In genomic region chr2:30285416-30286181, GRCm38 (mm10) we compare ENCODE assay signal across 8 mouse cellular contexts. TPM values are rescaled to one million over a fixed set of nuclear protein-coding genes. Genes with fewer than 3 reads are reported as not detected.
DNase-seq lines count a peak whose midpoint lies in the region; ATAC-seq and TF ChIP-seq lines count a peak whose summit lies in the region.

No protein-coding gene starts in this region.

- no peaks in the 10 kb centered on the region for H3K9me3 ChIP-seq in forebrain, embryonic 13.5 days (replicated peaks)
- no peaks in the 10 kb centered on the region for H3K9me3 ChIP-seq in intestine, postnatal 0 days (ENCODE audit: control insufficient read depth)
- H3K9me3 ChIP-seq in midbrain, embryonic 16.5 days (replicated peaks; ENCODE audit: control insufficient read depth, low read length, poor library complexity, severe bottlenecking) = no peaks in the 10 kb centered on the region

- H3K27me3 ChIP-seq in Patski = no peaks in the 10 kb centered on the region
- H3K27me3 ChIP-seq in forebrain, embryonic 13.5 days = no peaks in the 10 kb centered on the region
- H3K27me3 ChIP-seq in intestine, postnatal 0 days (replicated peaks; ENCODE audit: control insufficient read depth, insufficient read depth, low read length) = no peaks in the 10 kb centered on the region
- H3K27me3 ChIP-seq in midbrain, embryonic 16.5 days (ENCODE audit: control insufficient read depth, insufficient read depth, low read depth, low read length) = no peaks in the 10 kb centered on the region

- H3K9ac ChIP-seq in forebrain, embryonic 13.5 days = peak overlapping the region; percentile 92
- H3K9ac ChIP-seq in intestine, postnatal 0 days (ENCODE audit: low read depth, low read length) = peak overlapping the region; percentile 70
- H3K9ac ChIP-seq in midbrain, embryonic 16.5 days (ENCODE audit: low read depth, low read length) = peak overlapping the region; percentile 89

- WGBS in forebrain, embryonic 13.5 days = 14% methylated on average over 38 of the region's 38 CpGs
- 10% methylated on average over 38 of the region's 38 CpGs for WGBS in intestine, postnatal 0 days
- WGBS in midbrain, embryonic 16.5 days = 16% methylated on average over 38 of the region's 38 CpGs

- H3K4me1 ChIP-seq in forebrain, embryonic 13.5 days = peaks cover 24% of the 10 kb centered on the region
- peaks cover 7% of the 10 kb centered on the region; the same call in 1 of the 2 replicates for H3K4me1 ChIP-seq in intestine, postnatal 0 days (replicated peaks; ENCODE audit: control insufficient read depth, insufficient read depth, low read length)
- peaks cover 17% of the 10 kb centered on the region for H3K4me1 ChIP-seq in midbrain, embryonic 16.5 days (ENCODE audit: control insufficient read depth, insufficient read depth, low read length)

- CTCF ChIA-PET in Patski (lab: Charles Lee) = no interaction called here

- no peak for TF ChIP-seq CTCF in layer of hippocampus, adult 2 months (conservative IDR thresholded peaks at IDR 0.05)
- TF ChIP-seq CTCF in Patski (IDR thresholded peaks at IDR 0.05) = no peak
- 0 out of 2 replicates have a peak, but pooled peaks have one; percentile 1 for TF ChIP-seq CTCF in intestine, postnatal 0 days (IDR thresholded peaks at IDR 0.05; ENCODE audit: low read depth)

- peak; percentile 15 for ATAC-seq in Patski
- ATAC-seq in forebrain, embryonic 13.5 days = peak; percentile 66
- peak; percentile 46 for ATAC-seq in intestine, postnatal 0 days
- ATAC-seq in midbrain, embryonic 16.5 days = peak; percentile 27

- POLR2A ChIA-PET in Patski (lab: Charles Lee) = interaction anchor here (1.0 kb wide), 1 partner anchor 19 kb away, joined by 3 read pairs; the partner anchor contains the start of gene Phyhd1

- H3K36me3 ChIP-seq in forebrain, embryonic 13.5 days (ENCODE audit: poor library complexity, severe bottlenecking) = peaks cover 21% of the 10 kb centered on the region
- H3K36me3 ChIP-seq in intestine, postnatal 0 days (ENCODE audit: control insufficient read depth, insufficient read depth) = peaks cover 5% of the 10 kb centered on the region; the same call in 1 of the 2 replicates
- H3K36me3 ChIP-seq in midbrain, embryonic 16.5 days (ENCODE audit: control insufficient read depth, insufficient read depth, low read length) = 0 out of 2 replicates have a peak, but pooled peaks cover 2% of the 10 kb centered on the region

- peak overlapping the region; percentile 87 for H3K27ac ChIP-seq in layer of hippocampus, adult 2 months
- no peak overlapping the region for H3K27ac ChIP-seq in forebrain, embryonic 13.5 days
- no peak overlapping the region for H3K27ac ChIP-seq in intestine, postnatal 0 days (ENCODE audit: low read depth, low read length)
- H3K27ac ChIP-seq in midbrain, embryonic 16.5 days (ENCODE audit: low read length) = peak overlapping the region; percentile 53

- H3K4me3 ChIP-seq in layer of hippocampus, adult 2 months = peak overlapping the region; percentile 91
- peak overlapping the region; percentile 95 for H3K4me3 ChIP-seq in forebrain, embryonic 13.5 days
- peak overlapping the region; percentile 87 for H3K4me3 ChIP-seq in intestine, postnatal 0 days (ENCODE audit: low read depth, low read length)
- H3K4me3 ChIP-seq in midbrain, embryonic 16.5 days (ENCODE audit: low read depth, low read length) = peak overlapping the region; percentile 90

- H3K4me2 ChIP-seq in forebrain, embryonic 13.5 days = peak overlapping the region; percentile 99
- peak overlapping the region; percentile 93 for H3K4me2 ChIP-seq in intestine, postnatal 0 days (replicated peaks; ENCODE audit: low read depth)
- peak overlapping the region; percentile 91 for H3K4me2 ChIP-seq in midbrain, embryonic 16.5 days (ENCODE audit: low read length)

- DNase-seq in layer of hippocampus, adult 2 months (ENCODE audit: low spot score in 2 of 2) = no peak
- no peak for DNase-seq in layer of hippocampus, adult 9-10 months (ENCODE audit: low spot score)
- DNase-seq in Patski (ENCODE audit: low read depth, low spot score) = no peak
- DNase-seq in ovary, postnatal 14 days (ENCODE audit: low spot score) = no peak
- DNase-seq in adrenal gland, adult 2 months = no peak

- in situ Hi-C loops in Patski (cut with MboI; ENCODE audit: low pct_unique_long_range_greater_than_20kb) = no loop called here

RNA-seq across cellular contexts. Expression of gene Dolk, which starts 0.5 kb away (rescaled TPM):
- 10 to 100 TPM; 22.1 to 22.2 TPM for total RNA-seq in layer of hippocampus, adult 2 months (2021)
- polyA plus RNA-seq in Patski (2021) = 24.0 TPM
- polyA plus RNA-seq in forebrain, embryonic 13.5 days (2015; fragmentation: Nextera tagmentation; extraction: Ambion mirVana) = 28.0 and 30.6 TPM in 2 replicates
- 23.7 and 24.7 TPM in 2 replicates for polyA plus RNA-seq in intestine, postnatal 0 days (2015; fragmentation: Nextera tagmentation; extraction: Ambion mirVana)
- 38.0 and 40.9 TPM in 2 replicates for polyA plus RNA-seq in midbrain, embryonic 16.5 days (2015; fragmentation: Nextera tagmentation; extraction: Ambion mirVana)
- 10 to 100 TPM; 39.5 to 61.5 TPM for total RNA-seq in adrenal gland, adult 2 months (2021)
- polyA plus RNA-seq in adrenal gland, adult 2 months (2012; rRNA removed) = 39.0 and 42.2 TPM in 2 replicates

RNA-seq across cellular contexts. Expression of gene Nup188, which starts 0.6 kb away (rescaled TPM):
- total RNA-seq in layer of hippocampus, adult 2 months (2021) = 10 to 100 TPM; 19.0 to 25.9 TPM
- polyA plus RNA-seq in Patski (2021) = 36.7 TPM
- polyA plus RNA-seq in forebrain, embryonic 13.5 days (2015; fragmentation: Nextera tagmentation; extraction: Ambion mirVana) = 24.9 and 32.7 TPM in 2 replicates
- polyA plus RNA-seq in intestine, postnatal 0 days (2015; fragmentation: Nextera tagmentation; extraction: Ambion mirVana) = 7.1 and 9.1 TPM in 2 replicates
- 18.9 and 19.6 TPM in 2 replicates for polyA plus RNA-seq in midbrain, embryonic 16.5 days (2015; fragmentation: Nextera tagmentation; extraction: Ambion mirVana)
- total RNA-seq in adrenal gland, adult 2 months (2021) = 10 to 100 TPM; 24.9 to 31.1 TPM
- 54.4 and 66.6 TPM in 2 replicates for polyA plus RNA-seq in adrenal gland, adult 2 months (2012; rRNA removed)

RNA-seq across cellular contexts. Expression of gene Gm28038, which starts 4.8 kb away (rescaled TPM):
- total RNA-seq in layer of hippocampus, adult 2 months (2021) = not detected
- not detected for polyA plus RNA-seq in Patski (2021)
- polyA plus RNA-seq in forebrain, embryonic 13.5 days (2015; fragmentation: Nextera tagmentation; extraction: Ambion mirVana) = not detected in 2 replicates
- polyA plus RNA-seq in intestine, postnatal 0 days (2015; fragmentation: Nextera tagmentation; extraction: Ambion mirVana) = not detected in 2 replicates
- not detected in 2 replicates for polyA plus RNA-seq in midbrain, embryonic 16.5 days (2015; fragmentation: Nextera tagmentation; extraction: Ambion mirVana)
- not detected for total RNA-seq in adrenal gland, adult 2 months (2021)
- not detected in 2 replicates for polyA plus RNA-seq in adrenal gland, adult 2 months (2012; rRNA removed)

RNA-seq across cellular contexts. Expression of gene Phyhd1, which starts 19.6 kb away (rescaled TPM):
- total RNA-seq in layer of hippocampus, adult 2 months (2021) = 10 to 100 TPM; 21.5 to 22.2 TPM
- polyA plus RNA-seq in Patski (2021) = 22.4 TPM
- polyA plus RNA-seq in forebrain, embryonic 13.5 days (2015; fragmentation: Nextera tagmentation; extraction: Ambion mirVana) = 5.3 and 6.8 TPM in 2 replicates
- polyA plus RNA-seq in intestine, postnatal 0 days (2015; fragmentation: Nextera tagmentation; extraction: Ambion mirVana) = 3.1 and 3.7 TPM in 2 replicates
- polyA plus RNA-seq in midbrain, embryonic 16.5 days (2015; fragmentation: Nextera tagmentation; extraction: Ambion mirVana) = 6.1 and 7.2 TPM in 2 replicates
- 10 to 100 TPM; 17.5 to 18.0 TPM for total RNA-seq in adrenal gland, adult 2 months (2021)
- 8.5 and 18.3 TPM in 2 replicates for polyA plus RNA-seq in adrenal gland, adult 2 months (2012; rRNA removed)

RNA-seq across cellular contexts. Expression of gene Gm28035, which starts 45.2 kb away (rescaled TPM):
- 10 to 100 TPM in 1 of 2 experiments, 1 to 10 TPM in 1; 8.7 to 10.9 TPM for total RNA-seq in layer of hippocampus, adult 2 months (2021)
- 2.1 TPM for polyA plus RNA-seq in Patski (2021)
- 0.21 and 0.36 TPM in 2 replicates for polyA plus RNA-seq in forebrain, embryonic 13.5 days (2015; fragmentation: Nextera tagmentation; extraction: Ambion mirVana)
- 0.03 and 0.04 TPM in 2 replicates for polyA plus RNA-seq in intestine, postnatal 0 days (2015; fragmentation: Nextera tagmentation; extraction: Ambion mirVana)
- 0.26 and 0.27 TPM in 2 replicates for polyA plus RNA-seq in midbrain, embryonic 16.5 days (2015; fragmentation: Nextera tagmentation; extraction: Ambion mirVana)
- 1 to 10 TPM in 1 of 2 experiments, under 1 TPM in 1; 0.97 to 1.9 TPM for total RNA-seq in adrenal gland, adult 2 months (2021)
- 14.0 and 15.0 TPM in 2 replicates for polyA plus RNA-seq in adrenal gland, adult 2 months (2012; rRNA removed)

Comparison
In these comparisons a context has a peak if more than half of its experiments do, and no peak if none do; other contexts are left out.
1. H3K27ac ChIP-seq: peak in layer of hippocampus, adult 2 months (single experiment) and midbrain, embryonic 16.5 days (single experiment); none in forebrain, embryonic 13.5 days (single experiment) and intestine, postnatal 0 days (single experiment).
2. ATAC-seq: peak in every context shown above with its lines; median percentile 66 in forebrain, embryonic 13.5 days; 46 in intestine, postnatal 0 days; 27 in midbrain, embryonic 16.5 days; 15 in Patski.
3. Peak in every context shown above with its lines, with median percentiles within 50 percentile points of each other: H3K4me3 ChIP-seq, H3K4me2 ChIP-seq and H3K9ac ChIP-seq.